Mouse (Mus musculus) macrophage (primary cell): Measurements from ENCODE around the gene Kcnh4. TPM values are rescaled to one million over a fixed set of nuclear protein-coding genes. Genes with fewer than 3 reads are reported as not detected.

Experiments
- H3K27ac ChIP-seq: fragments of 350-480 bp; formaldehyde crosslinking; 2 replicates; pipeline ENCODE4 v1.9.0; 2021
- H3K36me3 ChIP-seq: fragments of 350-480 bp; formaldehyde crosslinking; 2 replicates; pipeline ENCODE4 v1.9.0; 2021; ENCODE audit errors: inconsistent target
- H3K4me3 ChIP-seq: fragments of 350-480 bp; formaldehyde crosslinking; 2 replicates; pipeline ENCODE4 v1.9.0; 2021; ENCODE audit errors: inconsistent target
- H3K79me2 ChIP-seq: fragments of 350-480 bp; formaldehyde crosslinking; 2 replicates; pipeline ENCODE4 v1.9.0; 2021; ENCODE audit errors: inconsistent target
- WGBS: methylation state at CpG from one replicate; pipeline ENCODE4 v1.1.7; 2026; ENCODE audit warnings: inconsistent platforms; ENCODE audit not compliant: missing documents; 5-methylcytosine and 5-hydroxymethylcytosine counted together
- polyA plus RNA-seq: library from polyadenylated mRNA; stranded (reverse); fragments of 250-400 nt; gene quantifications from 3 replicates; pipeline ENCODE4 v1.2.4, GENCODE M21; 2018; ENCODE audit warnings: inconsistent platforms

Kcnh4 gene
- polyA plus RNA-seq, 1 experiment from 2014 or later: not detected

GRCm38 (mm10) chr11:100702081-100702851, 57.5 kb downstream of the Kcnh4 start:
- H3K36me3 ChIP-seq: peaks cover 73% of the 10 kb centered on the region
- peak overlapping the region; percentile 93 for H3K4me3 ChIP-seq
- peaks cover 27% of the 10 kb centered on the region for H3K79me2 ChIP-seq
- 43% methylated on average over 19 of the region's 19 CpGs for WGBS
- peak overlapping the region; percentile 94 for H3K27ac ChIP-seq

- Histone ChIP-seq H3K4me3 (no peak overlapping the region), H3K79me2 (peaks cover 27% of the 10 kb centered on the region), H3K36me3 (peaks cover 71% of the 10 kb centered on the region), H3K27ac (0 out of 2 replicates have a peak overlapping the region, but pooled peaks have one; percentile 94)
- WGBS: 40% methylated on average over 14 of the region's 14 CpGs
Measured at GRCm38 (mm10) chr11:100701301-100701700, 58.4 kb downstream of the Kcnh4 start.

- H3K36me3 ChIP-seq: peaks cover 71% of the 10 kb centered on the region
- H3K27ac ChIP-seq: no peak overlapping the region
- H3K4me3 ChIP-seq: no peak overlapping the region
- peaks cover 27% of the 10 kb centered on the region for H3K79me2 ChIP-seq
- WGBS: 95% methylated on average over 3 of the region's 3 CpGs
Measured at GRCm38 (mm10) chr11:100700710-100701109, 59.0 kb downstream of the Kcnh4 start.

GRCm38 (mm10) chr11:100697921-100698320, 61.8 kb downstream of the Kcnh4 start:
- 90% methylated on average over 7 of the region's 7 CpGs for WGBS
- Histone ChIP-seq H3K36me3 (peaks cover 74% of the 10 kb centered on the region), H3K4me3 (no peak overlapping the region), H3K79me2 (peaks cover 15% of the 10 kb centered on the region), H3K27ac (no peak overlapping the region)

GRCm38 (mm10) chr11:100694926-100695325, 64.8 kb downstream of the Kcnh4 start:
- Histone ChIP-seq H3K27ac (no peak overlapping the region), H3K79me2 (no peaks in the 10 kb centered on the region), H3K36me3 (peaks cover 52% of the 10 kb centered on the region), H3K4me3 (no peak overlapping the region)
- 49% methylated on average over 5 of the region's 5 CpGs for WGBS

GRCm38 (mm10) chr11:100693154-100693553, 66.6 kb downstream of the Kcnh4 start:
- Histone ChIP-seq H3K79me2 (no peaks in the 10 kb centered on the region), H3K36me3 (peaks cover 36% of the 10 kb centered on the region), H3K27ac (no peak overlapping the region), H3K4me3 (no peak overlapping the region)
- 67% methylated on average over 5 of the region's 5 CpGs for WGBS

- H3K27ac ChIP-seq: no peak within 1 kb of the TSS
- 5% methylated on average over 22 of the region's 23 CpGs for WGBS
- peaks cover 26% of the 10 kb centered on the region for H3K36me3 ChIP-seq
- no peak within 1 kb of the TSS for H3K4me3 ChIP-seq
- H3K79me2 ChIP-seq: no peaks in the 10 kb centered on the region
Measured at GRCm38 (mm10) chr11:100692164-100692616, 67.6 kb downstream of the Kcnh4 start, which contains the start of gene Zfp385c. Gene Zfp385c, minus strand, starts transcription at chr11:100692455.

- no peak overlapping the region for H3K4me3 ChIP-seq
- H3K36me3 ChIP-seq: peaks cover 10% of the 10 kb centered on the region
- 96% methylated on average over 5 of the region's 7 CpGs for WGBS
- no peaks in the 10 kb centered on the region for H3K79me2 ChIP-seq
- H3K27ac ChIP-seq: no peak overlapping the region
Measured at GRCm38 (mm10) chr11:100690389-100690788, 69.4 kb downstream of the Kcnh4 start.

Other genes starting within 250 kb of the Kcnh4 start
- 70.4 to 111 TPM (median 89.5 TPM) in 3 replicates for gene Acly, start 231.9 kb downstream of the Kcnh4 start, polyA plus RNA-seq
- gene Ttc25, start 214.3 kb downstream of the Kcnh4 start, polyA plus RNA-seq: 0.11 to 0.12 TPM in 2 of 3 replicates, not detected in the other
- 26.5 to 58.0 TPM (median 47.3 TPM) in 3 replicates for gene Cnp, start 185.0 kb downstream of the Kcnh4 start, polyA plus RNA-seq
- gene Nkiras2, start 140.7 kb downstream of the Kcnh4 start, polyA plus RNA-seq: 44.7 to 60.7 TPM (median 47.9 TPM) in 3 replicates
- 134 to 172 TPM (median 137 TPM) in 3 replicates for gene Dnajc7, start 139.8 kb downstream of the Kcnh4 start, polyA plus RNA-seq
- 0.14 to 1.2 TPM (median 0.57 TPM) in 3 replicates for gene Zfp385c, start 67.5 kb downstream of the Kcnh4 start, polyA plus RNA-seq
- gene Dhx58, start 55.7 kb downstream of the Kcnh4 start, polyA plus RNA-seq: 42.8 to 129 TPM (median 87.0 TPM) in 3 replicates
- 22.4 to 41.0 TPM (median 23.3 TPM) in 3 replicates for gene Kat2a, start 47.5 kb downstream of the Kcnh4 start, polyA plus RNA-seq
- gene Hspb9, start 46.1 kb downstream of the Kcnh4 start, polyA plus RNA-seq: not detected in 3 replicates
- gene Rab5c, start 21.7 kb downstream of the Kcnh4 start, polyA plus RNA-seq: 348 to 578 TPM (median 378 TPM) in 3 replicates
- gene Hcrt, start 3.0 kb upstream of the Kcnh4 start, polyA plus RNA-seq: not detected in 3 replicates
- 11.6 to 15.9 TPM (median 14.3 TPM) in 3 replicates for gene Ghdc, start 11.0 kb upstream of the Kcnh4 start, polyA plus RNA-seq
- gene Stat5b, start 90.8 kb upstream of the Kcnh4 start, polyA plus RNA-seq: 16.7 to 27.2 TPM (median 18.9 TPM) in 3 replicates
- 10.0 to 16.3 TPM (median 11.7 TPM) in 3 replicates for gene Stat5a, start 99.4 kb upstream of the Kcnh4 start, polyA plus RNA-seq
- gene Stat3, start 179.6 kb upstream of the Kcnh4 start, polyA plus RNA-seq: 44.1 to 73.6 TPM (median 66.6 TPM) in 3 replicates
- 0.35 to 1.1 TPM (median 0.93 TPM) in 3 replicates for gene Cavin1, start 210.9 kb upstream of the Kcnh4 start, polyA plus RNA-seq
- 190 to 331 TPM (median 319 TPM) in 3 replicates for gene Atp6v0a1, start 249.5 kb upstream of the Kcnh4 start, polyA plus RNA-seq